Mouse (Mus musculus) intestine, postnatal 0 days (tissue): ENCODE measurements around the gene Prps1. TPM values are rescaled to one million over a fixed set of nuclear protein-coding genes. Genes with fewer than 3 reads are reported as not detected.

Experiments
- ATAC-seq: fragments of 200-750 bp; cut with Nextera tagmentation; 2 replicates; pipeline ENCODE4 v1.8.0; 2017; ENCODE audit warnings: mild to moderate bottlenecking, moderate TSS enrichment, moderate library complexity
- H3K27ac ChIP-seq: fragments of 300-500 bp; sonication (generic); 2 replicates; pipeline ENCODE4 v1.5.1; 2014; ENCODE audit warnings: mild to moderate bottlenecking, low read depth, low read length, moderate library complexity
- H3K27me3 ChIP-seq: fragments of 300-500 bp; sonication (generic); replicated peaks from 2 replicates; pipeline ENCODE4 v1.6.1; 2014; ENCODE audit warnings: low read length, mixed read lengths; ENCODE audit not compliant: control insufficient read depth, insufficient read depth
- H3K36me3 ChIP-seq: fragments of 300-500 bp; sonication (generic); 2 replicates; pipeline ENCODE4 v1.6.1; 2014; ENCODE audit warnings: mild to moderate bottlenecking, moderate library complexity; ENCODE audit not compliant: control insufficient read depth, insufficient read depth
- H3K4me1 ChIP-seq: fragments of 300-500 bp; sonication (generic); replicated peaks from 2 replicates; pipeline ENCODE4 v1.6.1; 2014; ENCODE audit warnings: antibody characterized with exemption, low read length, mixed read lengths; ENCODE audit not compliant: control insufficient read depth, insufficient read depth
- H3K4me2 ChIP-seq: fragments of 300-500 bp; sonication (generic); replicated peaks from 2 replicates; pipeline ENCODE4 v1.6.1; 2014; ENCODE audit warnings: low read depth, mild to moderate bottlenecking, moderate library complexity
- H3K4me3 ChIP-seq: fragments of 300-500 bp; sonication (generic); 2 replicates; pipeline ENCODE4 v1.5.1; 2014; ENCODE audit warnings: low read depth, low read length
- H3K9ac ChIP-seq: fragments of 300-500 bp; sonication (generic); 2 replicates; pipeline ENCODE4 v1.6.1; 2014; ENCODE audit warnings: mild to moderate bottlenecking, low read depth, low read length
- H3K9me3 ChIP-seq: fragments of 300-500 bp; sonication (generic); 2 replicates; pipeline ENCODE4 v1.6.1; 2016; ENCODE audit warnings: mixed run types; ENCODE audit not compliant: control insufficient read depth
- CTCF ChIP-seq: sonication (generic); IDR thresholded peaks from 2 replicates; pipeline ENCODE4 v1.5.1; 2016; ENCODE audit warnings: low read depth, mild to moderate bottlenecking, control low read depth, antibody characterized with exemption, moderate library complexity
- WGBS: fragments of 180-500 bp; shearing (Covaris S2); extraction: QIAGEN DNeasy Blood & Tissue Kit; methylation state at CpG from one replicate; pipeline ENCODE4 v1.1.7; 2014; 5-methylcytosine and 5-hydroxymethylcytosine counted together
- polyA plus RNA-seq: library from polyadenylated mRNA; unstranded; fragments of >200 nt; fragmentation: Nextera tagmentation; extraction: Ambion mirVana; gene quantifications from 2 replicates; pipeline ENCODE4 v1.2.1, GENCODE M21; 2015

Prps1 gene
- polyA plus RNA-seq, 1 experiment from 2014 or later, result 8.5 TPM

- ATAC-seq, result no peak
- Histone ChIP-seq H3K9me3 (no peaks in the 10 kb centered on the region), H3K9ac (no peak overlapping the region), H3K27me3 (no peaks in the 10 kb centered on the region), H3K36me3 (no peaks in the 10 kb centered on the region), H3K4me3 (no peak overlapping the region), H3K27ac (no peak overlapping the region), H3K4me2 (no peak overlapping the region), H3K4me1 (no peaks in the 10 kb centered on the region)
- WGBS, result 90% methylated on average over 5 of the region's 5 CpGs
- no peak for TF ChIP-seq CTCF
Observed at GRCm38 (mm10) chrX:140524231-140524630, 67.8 kb downstream of the Prps1 start.

Other genes starting within 250 kb of the Prps1 start
- gene Frmpd3, start 114.3 kb upstream of the Prps1 start, polyA plus RNA-seq, result not detected in 2 replicates
- 64.4 and 80.3 TPM in 2 replicates for gene Tsc22d3, start 144.0 kb downstream of the Prps1 start, polyA plus RNA-seq
- 2.6 TPM in 2 replicates for gene Mid2, start 208.0 kb downstream of the Prps1 start, polyA plus RNA-seq